Mouse (Mus musculus) lung, postnatal 0 days (tissue): Measurements from ENCODE around the gene Olfr69. TPM values are rescaled to one million over a fixed set of nuclear protein-coding genes. Genes with fewer than 3 reads are reported as not detected.
"Not testable (repeated sequence)": the region's sequence is repeated elsewhere in the genome, so short reads cannot be mapped to it uniquely, and the experiment has no call there.

Experiments
- ATAC-seq: fragments of 200-750 bp; cut with Nextera tagmentation; 2 replicates; pipeline ENCODE4 v1.8.0; 2017; ENCODE audit warnings: moderate library complexity
- DNase-seq: peaks from one replicate; pipeline ENCODE4 v3.0.0-alpha.2; 2016; ENCODE audit warnings: low spot score
- H3K27ac ChIP-seq: fragments of 300-500 bp; sonication (generic); 2 replicates; pipeline ENCODE4 v1.5.1; 2014; ENCODE audit warnings: antibody characterized with exemption, mild to moderate bottlenecking, low read length, mixed read lengths
- H3K27me3 ChIP-seq: fragments of 300-500 bp; sonication (generic); replicated peaks from 2 replicates; pipeline ENCODE4 v1.6.1; 2014; ENCODE audit warnings: low read length, mixed read lengths; ENCODE audit not compliant: insufficient read depth
- H3K36me3 ChIP-seq: fragments of 300-500 bp; sonication (generic); 2 replicates; pipeline ENCODE4 v1.6.1; 2014; ENCODE audit warnings: low read length, mixed read lengths; ENCODE audit not compliant: insufficient read depth
- H3K4me1 ChIP-seq: fragments of 300-500 bp; sonication (generic); 2 replicates; pipeline ENCODE4 v1.6.1; 2014; ENCODE audit warnings: antibody characterized with exemption, low read depth, low read length, mixed read lengths; ENCODE audit not compliant: insufficient read depth
- H3K4me2 ChIP-seq: fragments of 300-500 bp; sonication (generic); replicated peaks from 2 replicates; pipeline ENCODE4 v1.6.1; 2014; ENCODE audit warnings: low read depth, mild to moderate bottlenecking, low read length, moderate library complexity, mixed read lengths
- H3K4me3 ChIP-seq: fragments of 300-500 bp; sonication (generic); 2 replicates; pipeline ENCODE4 v1.5.1; 2014; ENCODE audit warnings: low read depth, low read length
- H3K9ac ChIP-seq: fragments of 300-500 bp; sonication (generic); replicated peaks from 2 replicates; pipeline ENCODE4 v1.6.1; 2014; ENCODE audit warnings: low read depth, mild to moderate bottlenecking
- H3K9me3 ChIP-seq: fragments of 300-500 bp; sonication (generic); 2 replicates; pipeline ENCODE4 v1.6.1; 2016; ENCODE audit warnings: low read length, mixed read lengths
- CTCF ChIP-seq: IDR thresholded peaks from 2 replicates; pipeline ENCODE4 v1.5.1; 2016; ENCODE audit warnings: antibody characterized with exemption, mild to moderate bottlenecking
- EP300 ChIP-seq: IDR thresholded peaks from 2 replicates; pipeline ENCODE4 v1.6.1; 2016; ENCODE audit warnings: antibody characterized with exemption, mild to moderate bottlenecking, control low read depth
- WGBS: fragments of 180-500 bp; shearing (Covaris S2); extraction: QIAGEN DNeasy Blood & Tissue Kit; methylation state at CpG from one replicate; pipeline ENCODE4 v1.1.7; 2014; 5-methylcytosine and 5-hydroxymethylcytosine counted together
- polyA plus RNA-seq: library from polyadenylated mRNA; unstranded; fragments of >200 nt; fragmentation: Nextera tagmentation; extraction: Ambion mirVana; gene quantifications from 2 replicates; pipeline ENCODE4 v1.2.1, GENCODE M21; 2015

Olfr69 gene
- polyA plus RNA-seq, 1 experiment from 2014 or later, result not detected

- TF ChIP-seq EP300 (no peak), CTCF (no peak)
- Histone ChIP-seq H3K36me3 (no peaks in the 10 kb centered on the region), H3K9ac (no peak within 1 kb of the TSS), H3K9me3 (no peaks in the 10 kb centered on the region), H3K4me3 (no peak within 1 kb of the TSS), H3K4me1 (no peaks in the 10 kb centered on the region), H3K27ac (no peak within 1 kb of the TSS), H3K27me3 (no peaks in the 10 kb centered on the region), H3K4me2 (no peak within 1 kb of the TSS)
- WGBS, result 70% methylated on average over 2 of the region's 2 CpGs
- ATAC-seq (no peak), DNase-seq (no peak)
Observed at GRCm38 (mm10) chr7:103744843-103745242, 26.6 kb downstream of the Olfr69 start, which contains the start of gene Olfr629. Gene Olfr629 (minus strand): TSS chr7:103744943.

- no peak within 1 kb of the TSS for H3K4me2 ChIP-seq
- no peak within 1 kb of the TSS for H3K27ac ChIP-seq
- H3K9me3 ChIP-seq, result no peaks in the 10 kb centered on the region
- DNase-seq (no peak), ATAC-seq (no peak)
- no peaks in the 10 kb centered on the region for H3K27me3 ChIP-seq
- no peaks in the 10 kb centered on the region for H3K4me1 ChIP-seq
- no peak within 1 kb of the TSS for H3K4me3 ChIP-seq
- TF ChIP-seq EP300 (no peak), CTCF (no peak)
- WGBS, result 74% methylated on average over 1 of the region's 1 CpGs
- H3K9ac ChIP-seq, result no peak within 1 kb of the TSS
- no peaks in the 10 kb centered on the region for H3K36me3 ChIP-seq
Observed at GRCm38 (mm10) chr7:103730074-103730473, 41.3 kb downstream of the Olfr69 start, which contains the start of gene Olfr628. Gene Olfr628 (plus strand): TSS chr7:103730374.

GRCm38 (mm10) chr7:103716398-103716797 lies 55.0 kb downstream of the Olfr69 start:
- 89% methylated on average over 1 of the region's 1 CpGs for WGBS
- not testable (repeated sequence) for ATAC-seq, H3K36me3 ChIP-seq, H3K4me2 ChIP-seq, H3K9me3 ChIP-seq, H3K27ac ChIP-seq, H3K4me3 ChIP-seq, H3K4me1 ChIP-seq, DNase-seq, H3K9ac ChIP-seq, H3K27me3 ChIP-seq

Other genes with a start within 250 kb of the Olfr69 start
- gene Olfr612, start 228.9 kb downstream of the Olfr69 start, polyA plus RNA-seq, result not detected in 2 replicates
- not detected in 2 replicates for gene Olfr613, start 223.5 kb downstream of the Olfr69 start, polyA plus RNA-seq
- gene Olfr615, start 215.5 kb downstream of the Olfr69 start, polyA plus RNA-seq, result not detected in 2 replicates
- gene Olfr616, start 202.5 kb downstream of the Olfr69 start, polyA plus RNA-seq, result not detected in 2 replicates
- not detected in 2 replicates for gene Olfr617, start 198.5 kb downstream of the Olfr69 start, polyA plus RNA-seq
- not detected in 2 replicates for gene Olfr618, start 181.5 kb downstream of the Olfr69 start, polyA plus RNA-seq
- gene Olfr619, start 171.0 kb downstream of the Olfr69 start, polyA plus RNA-seq, result not detected in 2 replicates
- not detected in 2 replicates for gene Olfr620, start 159.1 kb downstream of the Olfr69 start, polyA plus RNA-seq
- gene Olfr622, start 128.9 kb downstream of the Olfr69 start, polyA plus RNA-seq, result not detected in 2 replicates
- gene Olfr623, start 107.9 kb downstream of the Olfr69 start, polyA plus RNA-seq, result not detected in 2 replicates
- 0.02 and 0.05 TPM in 2 replicates for gene Olfr624, start 100.4 kb downstream of the Olfr69 start, polyA plus RNA-seq
- gene Olfr625-ps1, start 88.9 kb downstream of the Olfr69 start, polyA plus RNA-seq, result not detected in 2 replicates
- not detected in 2 replicates for gene Olfr243, start 56.9 kb downstream of the Olfr69 start, polyA plus RNA-seq
- not detected in 2 replicates for gene Olfr628, start 41.2 kb downstream of the Olfr69 start, polyA plus RNA-seq
- gene Olfr629, start 26.7 kb downstream of the Olfr69 start, polyA plus RNA-seq, result not detected in 2 replicates
- gene Olfr630, start 14.3 kb downstream of the Olfr69 start, polyA plus RNA-seq, result not detected in 2 replicates
- not detected in 2 replicates for gene Olfr68, start 8.1 kb upstream of the Olfr69 start, polyA plus RNA-seq
- not detected in 2 replicates for gene Olfr67, start 20.2 kb upstream of the Olfr69 start, polyA plus RNA-seq
- 4,793 and 5,487 TPM in 2 replicates for gene Hbb-bt, start 42.4 kb upstream of the Olfr69 start, polyA plus RNA-seq
- gene Hbb-bs, start 56.5 kb upstream of the Olfr69 start, polyA plus RNA-seq, result 19,829 and 23,579 TPM in 2 replicates
- gene Hbb-bh2, start 68.9 kb upstream of the Olfr69 start, polyA plus RNA-seq, result not detected in 2 replicates
- gene Hbb-bh1, start 71.6 kb upstream of the Olfr69 start, polyA plus RNA-seq, result 0.27 TPM in 1 of 2 replicates, not detected in the other
- gene Hbb-y, start 81.6 kb upstream of the Olfr69 start, polyA plus RNA-seq, result 11.4 and 11.9 TPM in 2 replicates
- gene Olfr66, start 114.7 kb upstream of the Olfr69 start, polyA plus RNA-seq, result not detected in 2 replicates
- gene Olfr64, start 122.9 kb upstream of the Olfr69 start, polyA plus RNA-seq, result not detected in 2 replicates
- gene Olfr65, start 131.9 kb upstream of the Olfr69 start, polyA plus RNA-seq, result 0.05 TPM in 1 of 2 replicates, not detected in the other
- gene Olfr631, start 157.2 kb upstream of the Olfr69 start, polyA plus RNA-seq, result not detected in 2 replicates
- not detected in 2 replicates for gene Olfr632, start 162.8 kb upstream of the Olfr69 start, polyA plus RNA-seq
- gene Olfr633, start 172.8 kb upstream of the Olfr69 start, polyA plus RNA-seq, result not detected in 2 replicates
- gene Olfr635, start 199.6 kb upstream of the Olfr69 start, polyA plus RNA-seq, result not detected in 2 replicates
- gene Olfr638, start 227.2 kb upstream of the Olfr69 start, polyA plus RNA-seq, result not detected in 2 replicates
- gene Olfr639, start 245.7 kb upstream of the Olfr69 start, polyA plus RNA-seq, result not detected in 2 replicates